Mouse (Mus musculus) intestine, embryonic 15.5 days (tissue): ENCODE results near the gene Ntng2. TPM values are rescaled to one million over a fixed set of nuclear protein-coding genes. Genes with fewer than 3 reads are reported as not detected.

Experiments
- ATAC-seq: fragments of 200-750 bp; cut with Nextera tagmentation; 2 replicates; pipeline ENCODE4 v1.8.0; 2017; ENCODE audit warnings: moderate TSS enrichment, moderate library complexity
- H3K27ac ChIP-seq: fragments of 300-500 bp; sonication (generic); 2 replicates; pipeline ENCODE4 v1.5.1; 2015; ENCODE audit warnings: mild to moderate bottlenecking, inconsistent platforms
- H3K27me3 ChIP-seq: fragments of 300-500 bp; sonication (generic); replicated peaks from 2 replicates; pipeline ENCODE4 v1.6.1; 2015; ENCODE audit warnings: inconsistent platforms
- H3K36me3 ChIP-seq: fragments of 300-500 bp; sonication (generic); 2 replicates; pipeline ENCODE4 v1.6.1; 2015; ENCODE audit warnings: inconsistent platforms
- H3K4me1 ChIP-seq: fragments of 300-500 bp; sonication (generic); replicated peaks from 2 replicates; pipeline ENCODE4 v1.6.1; 2015; ENCODE audit warnings: inconsistent platforms
- H3K4me2 ChIP-seq: fragments of 300-500 bp; sonication (generic); replicated peaks from 2 replicates; pipeline ENCODE4 v1.6.1; 2015; ENCODE audit warnings: mild to moderate bottlenecking, inconsistent platforms
- H3K4me3 ChIP-seq: fragments of 300-500 bp; sonication (generic); replicated peaks from 2 replicates; pipeline ENCODE4 v1.5.1; 2015; ENCODE audit warnings: inconsistent platforms
- H3K9ac ChIP-seq: fragments of 300-500 bp; sonication (generic); 2 replicates; pipeline ENCODE4 v1.6.1; 2015; ENCODE audit warnings: inconsistent platforms
- H3K9me3 ChIP-seq: fragments of 300-500 bp; sonication (generic); 2 replicates; pipeline ENCODE4 v1.6.1; 2016; ENCODE audit warnings: inconsistent platforms
- WGBS: fragments of 180-500 bp; shearing (Covaris S2); methylation state at CpG from one replicate; pipeline ENCODE4 v1.1.7; 2015; 5-methylcytosine and 5-hydroxymethylcytosine counted together
- polyA plus RNA-seq: library from polyadenylated mRNA; unstranded; fragments of >200 nt; fragmentation: Nextera tagmentation; extraction: Ambion mirVana; gene quantifications from 2 replicates; pipeline ENCODE4 v1.2.1, GENCODE M21; 2015

The Ntng2 gene
- polyA plus RNA-seq, 1 experiment from 2014 or later: 0.26 TPM

GRCm38 (mm10) chr2:29198446-29198845 lies 54.4 kb downstream of the Ntng2 start:
- no peak for ATAC-seq
- Histone ChIP-seq H3K36me3 (no peaks in the 10 kb centered on the region), H3K27me3 (peaks cover 28% of the 10 kb centered on the region), H3K9me3 (no peaks in the 10 kb centered on the region), H3K27ac (no peak overlapping the region), H3K4me3 (no peak overlapping the region), H3K9ac (no peak overlapping the region), H3K4me2 (no peak overlapping the region), H3K4me1 (peaks cover 6% of the 10 kb centered on the region)
- WGBS: 75% methylated on average over 5 of the region's 5 CpGs

GRCm38 (mm10) chr2:29196844-29197243 lies 56.0 kb downstream of the Ntng2 start:
- ATAC-seq: no peak
- Histone ChIP-seq H3K4me3 (no peak overlapping the region), H3K9me3 (no peaks in the 10 kb centered on the region), H3K36me3 (no peaks in the 10 kb centered on the region), H3K4me1 (peaks cover 6% of the 10 kb centered on the region), H3K4me2 (no peak overlapping the region), H3K9ac (no peak overlapping the region), H3K27me3 (peaks cover 28% of the 10 kb centered on the region), H3K27ac (no peak overlapping the region)
- WGBS: 70% methylated on average over 12 of the region's 12 CpGs

- H3K4me2 ChIP-seq: peak overlapping the region; percentile 99
- H3K36me3 ChIP-seq: no peaks in the 10 kb centered on the region
- H3K27ac ChIP-seq: no peak overlapping the region
- peak; percentile 87 for ATAC-seq
- H3K4me1 ChIP-seq: peaks cover 6% of the 10 kb centered on the region
- H3K9me3 ChIP-seq: no peaks in the 10 kb centered on the region
- peak overlapping the region; percentile 50 for H3K9ac ChIP-seq
- under 1% methylated on average over 61 of the region's 61 CpGs for WGBS
- peaks cover 28% of the 10 kb centered on the region for H3K27me3 ChIP-seq
- H3K4me3 ChIP-seq: peak overlapping the region; percentile 46
Measured at GRCm38 (mm10) chr2:29194547-29195463, 58.0 kb downstream of the Ntng2 start.

- Histone ChIP-seq H3K9ac (no peak overlapping the region), H3K4me2 (peak overlapping the region; percentile 99), H3K27ac (no peak overlapping the region), H3K4me1 (peaks cover 6% of the 10 kb centered on the region), H3K27me3 (peaks cover 28% of the 10 kb centered on the region), H3K9me3 (no peaks in the 10 kb centered on the region), H3K36me3 (no peaks in the 10 kb centered on the region), H3K4me3 (peak overlapping the region; percentile 46)
- ATAC-seq: peak; percentile 46; the same call in 1 of the 2 replicates
- WGBS: 21% methylated on average over 16 of the region's 16 CpGs
Measured at GRCm38 (mm10) chr2:29193819-29194546, 58.8 kb downstream of the Ntng2 start.

- Histone ChIP-seq H3K27ac (no peak overlapping the region), H3K4me3 (no peak overlapping the region), H3K27me3 (peaks cover 22% of the 10 kb centered on the region), H3K4me2 (no peak overlapping the region), H3K4me1 (peaks cover 6% of the 10 kb centered on the region), H3K9me3 (no peaks in the 10 kb centered on the region), H3K36me3 (no peaks in the 10 kb centered on the region), H3K9ac (no peak overlapping the region)
- no peak for ATAC-seq
- 82% methylated on average over 8 of the region's 8 CpGs for WGBS
Measured at GRCm38 (mm10) chr2:29192629-29193278, 60.1 kb downstream of the Ntng2 start.

- Histone ChIP-seq H3K9ac (no peak overlapping the region), H3K4me2 (no peak overlapping the region), H3K36me3 (no peaks in the 10 kb centered on the region), H3K4me3 (no peak overlapping the region), H3K4me1 (peaks cover 6% of the 10 kb centered on the region), H3K9me3 (no peaks in the 10 kb centered on the region), H3K27me3 (peaks cover 18% of the 10 kb centered on the region), H3K27ac (no peak overlapping the region)
- 66% methylated on average over 10 of the region's 10 CpGs for WGBS
- ATAC-seq: no peak
Measured at GRCm38 (mm10) chr2:29191216-29192215, 61.3 kb downstream of the Ntng2 start.

- H3K9ac ChIP-seq: no peak overlapping the region
- no peak for ATAC-seq
- no peak overlapping the region for H3K4me2 ChIP-seq
- 84% methylated on average over 7 of the region's 7 CpGs for WGBS
- no peaks in the 10 kb centered on the region for H3K9me3 ChIP-seq
- H3K36me3 ChIP-seq: no peaks in the 10 kb centered on the region
- H3K27me3 ChIP-seq: peaks cover 7% of the 10 kb centered on the region; the same call in 1 of the 2 replicates
- no peak overlapping the region for H3K4me3 ChIP-seq
- H3K4me1 ChIP-seq: peaks cover 6% of the 10 kb centered on the region
- H3K27ac ChIP-seq: no peak overlapping the region
Measured at GRCm38 (mm10) chr2:29190392-29190791, 62.4 kb downstream of the Ntng2 start.

GRCm38 (mm10) chr2:29186209-29186608 lies 66.6 kb downstream of the Ntng2 start:
- Histone ChIP-seq H3K9ac (no peak overlapping the region), H3K27ac (no peak overlapping the region), H3K27me3 (no peaks in the 10 kb centered on the region), H3K9me3 (no peaks in the 10 kb centered on the region), H3K4me2 (no peak overlapping the region), H3K4me1 (no peaks in the 10 kb centered on the region), H3K36me3 (no peaks in the 10 kb centered on the region), H3K4me3 (no peak overlapping the region)
- no peak for ATAC-seq
- WGBS: 63% methylated on average over 6 of the region's 6 CpGs

GRCm38 (mm10) chr2:29183266-29183924 lies 69.4 kb downstream of the Ntng2 start:
- Histone ChIP-seq H3K9ac (no peak overlapping the region), H3K4me2 (no peak overlapping the region), H3K9me3 (no peaks in the 10 kb centered on the region), H3K4me3 (no peak overlapping the region), H3K27ac (no peak overlapping the region), H3K27me3 (no peaks in the 10 kb centered on the region), H3K36me3 (peaks cover 7% of the 10 kb centered on the region; the same call in 1 of the 2 replicates), H3K4me1 (no peaks in the 10 kb centered on the region)
- WGBS: 48% methylated on average over 6 of the region's 6 CpGs
- no peak for ATAC-seq

GRCm38 (mm10) chr2:29181111-29181510 lies 71.7 kb downstream of the Ntng2 start:
- H3K9ac ChIP-seq: no peak overlapping the region
- no peak overlapping the region for H3K27ac ChIP-seq
- no peaks in the 10 kb centered on the region for H3K4me1 ChIP-seq
- no peak overlapping the region for H3K4me3 ChIP-seq
- no peak overlapping the region for H3K4me2 ChIP-seq
- H3K36me3 ChIP-seq: peaks cover 15% of the 10 kb centered on the region
- ATAC-seq: no peak
- no peaks in the 10 kb centered on the region for H3K9me3 ChIP-seq
- no peaks in the 10 kb centered on the region for H3K27me3 ChIP-seq
- WGBS: 86% methylated on average over 2 of the region's 2 CpGs

GRCm38 (mm10) chr2:29179810-29180209 lies 73.0 kb downstream of the Ntng2 start:
- WGBS: 85% methylated on average over 4 of the region's 4 CpGs

More at GRCm38 (mm10) chr2:29179810-29180209, 73.0 kb downstream of the Ntng2 start:
- Histone ChIP-seq H3K27ac (no peak overlapping the region), H3K4me2 (no peak overlapping the region), H3K9ac (no peak overlapping the region), H3K9me3 (no peaks in the 10 kb centered on the region), H3K4me1 (no peaks in the 10 kb centered on the region), H3K27me3 (no peaks in the 10 kb centered on the region), H3K4me3 (no peak overlapping the region), H3K36me3 (peaks cover 15% of the 10 kb centered on the region)
- no peak for ATAC-seq
